Mouse (Mus musculus): Measurements from ENCODE around the gene Tnpo2. TPM values are rescaled to one million over a fixed set of nuclear protein-coding genes. Genes with fewer than 3 reads are reported as not detected.
A peak's percentile ranks its signal among the peaks of the same experiment; 100 is the strongest.

Tnpo2 gene
- total RNA-seq, 2 experiments from 2014 or later, result 56.6 to 59.7 TPM

- no peak for DNase-seq
Observed at GRCm38 (mm10) chr8:85027516-85027855, 9.2 kb upstream of the Tnpo2 start.

GRCm38 (mm10) chr8:85027922-85028321 is 8.8 kb upstream of the Tnpo2 start:
- DNase-seq, result no peak

GRCm38 (mm10) chr8:85029271-85029670 is 7.4 kb upstream of the Tnpo2 start:
- no peak for DNase-seq

GRCm38 (mm10) chr8:85032622-85033311 is 3.9 kb upstream of the Tnpo2 start:
- DNase-seq, result no peak

GRCm38 (mm10) chr8:85033867-85034266 is 2.8 kb upstream of the Tnpo2 start:
- no peak for DNase-seq

- DNase-seq, result peak; percentile 83
Observed at GRCm38 (mm10) chr8:85034764-85035163, 2.0 kb upstream of the Tnpo2 start.

GRCm38 (mm10) chr8:85035165-85035727 is 1.5 kb upstream of the Tnpo2 start:
- DNase-seq, result no peak

GRCm38 (mm10) chr8:85035728-85036310 is 896 bp upstream of the Tnpo2 start:
- DNase-seq, result peak; percentile 49

- no peak for DNase-seq
Observed at GRCm38 (mm10) chr8:85036381-85036717, 366 bp upstream of the Tnpo2 start.

- no peak for DNase-seq
Observed at GRCm38 (mm10) chr8:85037366-85037680, 608 bp downstream of the Tnpo2 start.

GRCm38 (mm10) chr8:85037681-85038531 is 1.2 kb downstream of the Tnpo2 start:
- peak; percentile 68 for DNase-seq

- no peak for DNase-seq
Observed at GRCm38 (mm10) chr8:85043619-85044018, 6.9 kb downstream of the Tnpo2 start.

- no peak for DNase-seq
Observed at GRCm38 (mm10) chr8:85057367-85057766, 20.7 kb downstream of the Tnpo2 start.

GRCm38 (mm10) chr8:85059879-85060616 is 23.3 kb downstream of the Tnpo2 start, which contains the start of gene Fbxw9:
Gene Fbxw9, plus strand, starts transcription at chr8:85060055.
- peak; percentile 93 for DNase-seq

GRCm38 (mm10) chr8:85062603-85063002 is 25.9 kb downstream of the Tnpo2 start:
- no peak for DNase-seq

GRCm38 (mm10) chr8:85065213-85065612 is 28.5 kb downstream of the Tnpo2 start:
- peak; percentile 40 for DNase-seq

- no peak for DNase-seq
Observed at GRCm38 (mm10) chr8:85067155-85067554, 30.4 kb downstream of the Tnpo2 start.

GRCm38 (mm10) chr8:85067982-85068381 is 31.3 kb downstream of the Tnpo2 start, which contains the start of gene Gm5741:
Gene Gm5741, minus strand, starts transcription at chr8:85067982.
- DNase-seq, result no peak

- no peak for DNase-seq
Observed at GRCm38 (mm10) chr8:85071041-85071440, 34.3 kb downstream of the Tnpo2 start.

GRCm38 (mm10) chr8:85071514-85072281 is 35.0 kb downstream of the Tnpo2 start, which contains the start of gene Dhps:
Gene Dhps, plus strand, starts transcription at chr8:85071757.
- DNase-seq, result peak; percentile 93

- no peak for DNase-seq
Observed at GRCm38 (mm10) chr8:85072364-85072929, 35.7 kb downstream of the Tnpo2 start.

All from adrenal gland, postnatal 10 days (tissue).